Mouse (Mus musculus): ENCODE measurements around the gene Grik4.

DNA sequence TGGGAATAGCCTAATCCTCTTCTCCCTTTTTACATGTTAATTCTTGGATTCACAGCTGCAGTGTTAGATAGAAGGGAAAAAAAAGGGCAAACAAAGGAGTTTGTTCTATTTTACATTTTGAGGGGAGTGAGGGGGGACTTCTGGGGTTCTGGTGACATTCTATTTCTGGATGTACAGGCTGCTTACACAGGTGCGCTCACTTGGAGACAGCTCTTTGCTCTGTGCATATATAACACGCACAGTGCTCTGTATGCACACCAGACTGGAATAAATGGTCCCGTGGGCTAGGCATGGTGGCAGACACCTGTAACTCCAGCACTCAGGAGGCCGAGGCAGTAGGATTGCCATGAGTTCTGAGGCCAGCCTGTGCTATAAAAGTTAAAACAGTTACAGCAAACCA is 292.0 kb downstream of the Grik4 start:
- TF ChIP-seq CTCF (IDR thresholded peaks at IDR 0.05; ENCODE audit: borderline replicate concordance, control insufficient read depth, extremely low read depth, insufficient read depth, low read length, poor library complexity) (no peak), POLR2A (IDR thresholded peaks at IDR 0.05; ENCODE audit: control insufficient read depth, extremely low read depth, insufficient read depth, low read length, poor library complexity) (no peak)

Data from thymus, adult 2 months (tissue).